Mouse (Mus musculus) left cerebral cortex, adult 18-20 months (tissue): Measurements from ENCODE around the gene Polr3c. TPM values are rescaled to one million over a fixed set of nuclear protein-coding genes. Genes with fewer than 3 reads are reported as not detected.
"Not testable (repeated sequence)": the region's sequence is repeated elsewhere in the genome, so short reads cannot be mapped to it uniquely, and the experiment has no call there.

Source experiments
- DNase-seq, 2 experiments: peaks; one replicate each; pipeline ENCODE4 v3.0.0; 2021 to 2022; ENCODE audit warnings: low spot score in 2 of 2, mixed read lengths in 1 of 2
- long read RNA-seq, 2 experiments: library from polyadenylated mRNA; stranded (forward); transcript quantifications; one replicate each; pipeline ENCODE4 v2.0.0; 2021
- total RNA-seq, 2 experiments: library from RNA; stranded (reverse); gene quantifications; 2 replicates each; pipeline ENCODE4 v1.2.3; 2021

The Polr3c gene
- 10 to 100 TPM; 21.5 to 24.8 TPM for total RNA-seq
- long read RNA-seq, experiment 1, transcript Polr3c-201 (15 exons, 2,390 nt): major isoform, 6 of 21 reads
- long read RNA-seq, experiment 1, partial matches to known transcripts: 3 of 21 reads
- long read RNA-seq, experiment 1, other reads (novel, unspliced or antisense): 10 of 21 reads
- long read RNA-seq, experiment 2, transcript Polr3c-201 (15 exons, 2,390 nt): major isoform, 8 of 22 reads
- long read RNA-seq, experiment 2, partial matches to known transcripts: 2 of 22 reads
- long read RNA-seq, experiment 2, other reads (novel, unspliced or antisense): 8 of 22 reads

DNA sequence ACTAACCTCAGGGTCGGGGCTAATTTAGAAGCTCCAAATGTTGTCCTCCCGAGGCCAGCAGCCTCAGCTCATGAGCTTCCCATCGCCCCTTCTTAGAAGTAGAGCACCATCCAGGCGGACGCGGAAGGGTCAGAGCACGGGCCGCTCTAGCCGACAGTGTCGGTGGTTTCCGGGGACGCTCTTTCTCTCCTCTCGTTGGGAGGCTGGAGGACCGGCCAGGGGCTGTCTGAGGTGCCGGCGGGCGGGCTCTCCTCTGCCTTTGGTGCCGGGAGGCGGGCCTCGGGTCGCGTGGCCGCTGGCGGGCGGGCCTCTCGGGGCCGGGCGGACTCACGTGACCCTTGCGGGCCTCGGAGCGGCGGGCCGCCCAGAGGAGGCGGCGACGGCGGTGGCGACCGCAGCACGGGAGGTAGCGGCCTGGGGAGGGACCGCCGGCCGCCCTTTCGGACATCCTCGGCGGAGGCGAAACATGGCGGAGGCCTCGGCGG, at the start of gene Polr3c, which contains the start of gene Rnf115:
Gene Polr3c, minus strand, starts transcription at position 286 of the 485 bp plus-strand sequence.
Gene Rnf115, plus strand, starts transcription at position 322 of the 485 bp plus-strand sequence.
- DNase-seq: peak; percentile 93 to 97

DNA sequence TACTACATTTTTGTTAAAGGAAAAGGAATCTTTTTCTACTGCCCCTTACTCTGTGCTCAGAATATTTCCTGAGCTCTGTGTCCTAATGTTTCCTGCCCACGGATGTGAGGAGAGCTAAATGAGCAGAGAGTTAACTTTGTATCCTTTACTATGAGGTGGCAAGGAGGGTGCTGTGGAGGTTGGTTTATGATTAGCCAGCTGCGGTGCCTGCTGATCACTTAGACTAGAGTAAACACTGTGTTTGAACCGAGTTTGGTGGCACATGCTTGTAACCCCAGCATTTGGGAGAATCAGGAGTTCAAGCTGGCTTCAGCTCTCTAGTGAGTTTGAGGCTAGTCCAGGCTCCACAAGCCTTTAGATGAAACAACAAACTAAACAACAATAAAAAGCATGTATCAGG, 49.7 kb upstream of the Polr3c start:
- DNase-seq: no peak

- no peak for DNase-seq
Measured at GRCm38 (mm10) chr3:96772949-96773348, 45.5 kb upstream of the Polr3c start.

DNA sequence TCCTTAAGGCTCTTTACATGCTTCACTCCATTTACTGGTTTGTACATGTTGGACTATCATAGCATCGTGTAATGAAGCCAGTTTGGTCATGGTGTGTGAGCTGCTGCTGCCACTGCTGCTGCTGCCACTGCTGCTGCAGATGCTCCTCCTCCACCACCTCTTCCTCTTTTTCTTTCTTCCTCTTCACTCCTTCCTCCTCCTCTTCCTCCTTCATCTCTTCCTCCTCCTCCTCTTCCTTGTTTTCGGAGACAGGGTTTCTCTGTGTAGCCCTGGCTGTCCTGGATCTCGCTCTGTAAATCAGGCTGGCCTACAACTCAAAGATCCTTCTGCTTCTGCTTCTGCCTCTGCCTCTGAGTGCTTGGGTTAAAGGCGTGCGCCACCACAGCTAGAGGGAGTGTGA, 42.5 kb upstream of the Polr3c start:
- no peak for DNase-seq

- no peak for DNase-seq
Measured at GRCm38 (mm10) chr3:96764528-96764927, 37.1 kb upstream of the Polr3c start.

DNA sequence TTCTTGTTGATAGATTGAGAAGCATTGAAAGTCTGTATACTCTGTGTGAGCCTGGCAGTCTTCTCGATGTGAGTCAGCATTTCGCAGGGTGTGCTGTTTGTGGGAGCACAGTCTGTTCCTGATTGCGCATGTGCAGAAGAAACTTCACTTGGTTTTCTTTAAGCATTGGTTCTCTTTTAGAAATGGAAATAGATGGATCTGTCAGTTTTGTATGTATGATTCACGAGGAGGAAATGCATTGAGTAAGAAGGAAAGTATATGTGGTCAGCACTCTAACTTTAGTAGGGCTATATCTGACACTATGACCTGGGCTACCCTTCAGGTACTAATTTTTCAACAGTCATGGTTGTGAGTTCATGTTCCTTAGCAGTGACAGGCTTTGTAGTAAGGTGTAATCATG, 32.3 kb upstream of the Polr3c start:
- DNase-seq: peak; percentile 33 to 45

DNA sequence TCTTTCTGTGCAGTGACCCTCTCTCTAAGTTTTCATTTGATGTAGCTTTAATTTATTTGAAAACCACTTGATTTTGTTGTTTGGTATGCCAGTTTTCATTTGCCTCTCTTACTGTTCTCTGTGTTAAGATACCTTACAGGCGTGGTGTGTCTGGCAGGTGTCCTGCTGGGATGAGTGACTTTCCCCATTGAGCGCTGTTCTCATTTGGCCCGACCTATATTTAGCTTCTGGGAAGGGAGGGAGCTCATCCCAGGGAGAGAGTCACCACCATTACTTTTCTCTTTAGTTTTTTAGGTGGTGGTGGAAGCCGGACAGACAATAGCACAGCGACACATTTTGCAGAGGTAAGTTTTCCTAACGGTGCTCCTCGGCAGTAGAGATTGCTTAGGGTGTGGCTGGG, 30.3 kb upstream of the Polr3c start:
- DNase-seq: no peak

- DNase-seq: no peak
Measured at GRCm38 (mm10) chr3:96755935-96756334, 28.5 kb upstream of the Polr3c start.

GRCm38 (mm10) chr3:96746829-96747228, 19.4 kb upstream of the Polr3c start:
- no peak for DNase-seq

- DNase-seq: no peak
Measured at GRCm38 (mm10) chr3:96744348-96744747, 16.9 kb upstream of the Polr3c start.

DNA sequence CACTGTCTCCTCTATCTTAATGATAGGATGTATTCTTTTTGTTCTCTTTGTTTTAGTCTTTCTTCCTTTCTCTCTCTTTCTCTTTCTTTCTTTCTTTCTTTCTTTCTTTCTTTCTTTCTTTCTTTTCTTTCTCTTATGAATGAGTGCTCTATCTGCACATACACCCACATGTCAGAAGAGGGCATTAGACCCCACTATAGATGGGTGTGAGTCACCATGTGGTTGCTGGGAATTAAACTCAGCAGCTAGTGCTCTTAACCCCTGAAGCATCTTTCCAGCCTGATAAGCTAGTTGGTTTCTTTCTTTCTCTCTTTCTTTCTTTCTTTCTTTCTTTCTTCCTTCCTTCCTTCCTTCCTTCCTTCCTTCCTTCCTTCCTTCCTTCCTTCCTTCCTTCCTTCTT, 12.9 kb upstream of the Polr3c start:
- DNase-seq: not testable (repeated sequence)

GRCm38 (mm10) chr3:96737995-96738394, 10.6 kb upstream of the Polr3c start:
- no peak for DNase-seq

DNA sequence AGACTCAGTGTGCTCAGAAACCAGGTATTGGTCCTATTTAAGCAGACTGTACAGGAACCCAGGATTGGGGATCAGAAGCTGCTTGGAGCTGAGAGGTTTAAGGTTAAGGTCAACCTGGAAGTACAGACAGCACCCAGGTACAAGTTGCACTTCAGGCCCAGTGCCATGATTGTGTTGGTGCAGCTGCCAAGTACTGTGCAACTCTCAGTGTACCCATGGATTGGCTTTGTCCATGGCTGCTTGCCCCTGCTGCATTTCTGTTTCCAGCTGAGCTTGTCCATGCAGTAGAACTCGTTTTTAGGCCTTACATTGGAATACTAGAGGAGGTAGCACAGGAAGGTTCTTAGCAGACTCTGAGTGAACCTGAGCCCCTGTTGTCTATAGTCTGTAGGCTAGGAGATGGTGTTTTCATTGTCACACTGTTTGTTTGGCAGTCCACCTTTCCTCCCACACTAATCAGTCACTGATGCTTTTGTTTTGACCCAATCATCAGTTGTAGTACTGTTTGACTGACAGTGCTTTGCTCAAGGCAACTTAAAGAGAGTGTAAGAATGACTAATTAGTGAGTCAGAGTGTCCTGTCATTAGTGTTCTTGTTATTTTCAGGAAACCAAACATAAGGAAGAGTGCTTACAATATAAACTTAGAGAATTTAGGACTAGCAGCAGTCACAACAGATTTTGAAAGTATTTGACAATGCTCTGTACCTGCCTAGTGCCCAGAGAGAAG, 9.7 kb upstream of the Polr3c start:
- no peak for DNase-seq

DNA sequence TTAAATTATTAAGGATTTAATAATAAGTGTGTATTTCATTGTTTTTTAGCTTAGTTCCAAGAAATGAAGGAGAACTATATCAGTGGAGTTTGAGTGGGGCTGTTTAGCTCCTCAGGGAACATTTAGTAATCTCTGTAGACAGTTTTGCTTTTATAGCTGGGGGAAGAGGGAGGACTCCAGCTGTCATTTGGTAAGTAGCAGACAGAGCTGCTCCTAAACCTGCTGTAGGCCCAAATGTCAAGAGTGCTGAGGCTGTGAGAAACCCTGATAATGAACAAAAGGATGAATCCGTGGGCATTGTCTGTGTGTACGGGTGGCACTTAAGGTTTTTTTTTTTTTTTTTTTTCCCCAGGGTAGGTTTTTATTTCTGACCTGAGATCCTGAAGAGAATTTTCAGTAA, 7.8 kb upstream of the Polr3c start:
- DNase-seq: no peak

DNA sequence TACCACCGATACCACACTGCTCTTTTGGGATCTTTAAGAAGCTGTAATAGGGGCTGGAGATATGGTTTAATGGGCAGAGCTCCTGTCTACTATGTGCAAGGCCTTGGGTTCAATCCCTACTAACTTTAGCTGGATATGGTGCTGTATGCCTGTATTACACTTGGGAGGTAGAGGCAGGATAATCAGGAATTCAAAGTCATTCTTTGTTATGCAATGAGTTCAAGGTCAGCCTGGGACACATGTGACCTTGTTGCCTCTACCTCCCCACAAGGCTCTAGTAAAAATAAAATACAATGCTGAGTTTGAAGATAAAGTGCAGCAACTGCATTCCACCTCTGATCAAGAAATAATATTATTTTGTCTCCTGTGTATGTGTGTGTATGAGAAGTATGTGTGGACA, 6.6 kb upstream of the Polr3c start:
- DNase-seq: no peak

DNA sequence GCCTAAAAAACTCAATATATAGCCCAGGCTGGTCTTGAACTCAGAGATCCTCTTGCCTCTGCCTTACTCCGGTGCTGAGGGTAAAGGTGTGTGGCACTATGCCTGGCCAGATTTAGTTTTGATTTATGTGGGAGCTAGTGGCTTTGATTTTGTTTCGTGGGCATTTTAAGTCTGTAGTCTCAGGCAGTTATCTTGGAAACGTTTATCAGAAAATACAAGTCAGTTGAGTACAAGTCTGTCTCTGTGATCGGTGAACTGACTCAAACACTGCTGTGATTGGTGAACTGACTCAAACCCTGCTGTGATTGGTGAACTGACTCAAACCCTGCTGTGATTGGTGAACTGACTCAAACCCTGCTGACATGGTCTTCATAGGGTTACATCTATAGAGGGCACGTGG, 3.4 kb upstream of the Polr3c start:
- DNase-seq: no peak

GRCm38 (mm10) chr3:96729403-96729784, 2.0 kb upstream of the Polr3c start:
- DNase-seq: no peak

DNA sequence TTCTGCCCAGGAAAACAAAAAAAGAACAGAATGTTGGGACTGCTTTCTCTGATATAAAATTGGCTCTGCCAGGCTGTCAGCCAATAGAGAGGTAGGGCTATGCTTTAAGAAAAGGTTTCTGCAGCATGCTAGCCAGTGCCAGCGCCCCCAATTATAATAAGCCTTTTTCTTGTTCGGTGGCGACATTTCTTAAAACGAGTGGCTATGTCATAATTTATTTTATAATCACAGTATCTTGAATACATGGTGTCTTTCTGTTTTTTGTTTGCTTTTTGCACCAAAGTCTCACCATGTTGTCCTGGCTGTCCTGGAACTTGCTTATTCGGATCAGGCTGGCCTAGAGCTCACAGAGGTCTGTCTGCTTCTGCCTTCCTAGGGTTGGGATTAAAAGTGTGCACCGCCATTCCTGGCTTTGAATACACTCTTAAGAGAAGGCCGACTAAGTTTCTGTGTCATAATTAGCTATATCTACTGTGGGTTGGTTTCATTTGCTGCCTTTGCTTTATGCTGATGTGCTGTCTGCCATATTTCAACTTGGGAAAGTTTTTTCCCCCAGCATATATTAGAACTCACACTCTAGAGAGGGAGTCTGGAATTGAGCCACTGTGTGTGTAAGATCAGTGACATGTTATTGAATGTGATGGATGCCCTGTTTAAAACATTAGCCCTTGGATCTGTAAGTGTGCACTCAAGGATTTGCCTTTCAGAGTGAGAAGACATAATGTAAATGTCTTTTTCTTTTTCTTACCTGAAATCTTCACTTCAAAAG, 1.4 kb upstream of the Polr3c start:
- no peak for DNase-seq

- DNase-seq: peak in 1 of 2 experiments; percentile 32
Measured at GRCm38 (mm10) chr3:96727828-96728633, 603 bp upstream of the Polr3c start.

DNA sequence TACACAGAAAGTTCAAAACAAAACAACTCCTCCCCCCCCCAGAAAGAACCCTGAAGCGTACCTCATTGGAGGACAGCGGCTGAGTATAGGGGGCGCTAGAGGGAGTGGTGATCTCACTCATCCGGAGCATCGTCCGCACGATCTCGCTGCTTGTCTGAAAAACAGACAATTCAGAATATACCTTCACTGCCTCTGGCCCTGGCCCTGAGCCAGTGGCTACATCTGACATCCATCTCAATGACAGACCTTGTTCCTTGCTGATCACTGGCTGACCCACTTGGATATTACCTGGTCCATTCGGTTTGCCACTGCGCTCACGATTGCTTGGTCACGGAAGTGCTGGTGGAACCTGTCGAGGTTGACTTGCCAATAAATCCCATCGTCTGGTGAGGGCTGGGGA, 8.3 kb downstream of the Polr3c start:
- peak; percentile 32 to 66 for DNase-seq

DNA sequence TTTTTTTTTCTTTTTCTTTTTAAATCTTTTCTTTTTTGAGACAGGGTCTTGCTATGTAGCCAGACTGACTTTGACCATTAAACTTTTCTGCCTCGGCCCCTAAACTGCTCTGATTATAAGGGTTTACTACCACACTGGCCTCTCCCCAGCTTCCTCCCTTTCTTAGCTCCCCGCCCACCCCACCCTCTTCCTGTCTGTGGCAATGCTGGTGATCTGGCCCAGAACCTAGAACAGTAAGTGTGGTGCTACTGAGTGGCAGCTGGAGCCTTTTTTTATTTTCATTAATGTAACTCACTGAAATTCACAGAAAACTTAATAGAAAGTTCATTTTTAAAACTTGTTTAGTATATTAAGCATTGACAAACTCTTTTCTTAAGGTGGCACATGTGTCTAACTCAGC, 11.6 kb downstream of the Polr3c start:
- no peak for DNase-seq
